Mouse (Mus musculus) embryonic facial prominence, embryonic 11.5 days (tissue): ENCODE results near the gene Olfm2. TPM values are rescaled to one million over a fixed set of nuclear protein-coding genes. Genes with fewer than 3 reads are reported as not detected.

Experiments used
- ATAC-seq: fragments of 200-750 bp; cut with Nextera tagmentation; replicated peaks from 2 replicates; pipeline ENCODE4 v1.8.0; 2017; ENCODE audit warnings: low read depth; ENCODE audit not compliant: insufficient number of reproducible peaks, low FRiP score, low TSS enrichment
- DNase-seq: peaks from one replicate; pipeline ENCODE4 v3.0.0-alpha.2; 2015; ENCODE audit warnings: low spot score
- H3K27ac ChIP-seq: fragments of 300-500 bp; sonication (generic); replicated peaks from 2 replicates; pipeline ENCODE4 v1.5.1; 2014; ENCODE audit warnings: mild to moderate bottlenecking, low read depth, low read length, control low read depth
- H3K27me3 ChIP-seq: fragments of 300-500 bp; sonication (generic); 2 replicates; pipeline ENCODE4 v1.6.1; 2014; ENCODE audit warnings: mild to moderate bottlenecking, low read length, moderate library complexity, mixed read lengths; ENCODE audit not compliant: control insufficient read depth, insufficient read depth
- H3K36me3 ChIP-seq: fragments of 300-500 bp; sonication (generic); replicated peaks from 2 replicates; pipeline ENCODE4 v1.6.1; 2014; ENCODE audit warnings: low read depth, mild to moderate bottlenecking, low read length, moderate library complexity, mixed read lengths; ENCODE audit not compliant: control insufficient read depth, insufficient read depth
- H3K4me1 ChIP-seq: fragments of 300-500 bp; sonication (generic); 2 replicates; pipeline ENCODE4 v1.6.1; 2014; ENCODE audit warnings: low read length, mixed read lengths; ENCODE audit not compliant: control insufficient read depth, insufficient read depth
- H3K4me2 ChIP-seq: fragments of 300-500 bp; sonication (generic); 2 replicates; pipeline ENCODE4 v1.6.1; 2014; ENCODE audit warnings: low read depth, mild to moderate bottlenecking, control low read depth, low read length, moderate library complexity
- H3K4me3 ChIP-seq: fragments of 300-500 bp; sonication (generic); 2 replicates; pipeline ENCODE4 v1.5.1; 2014; ENCODE audit warnings: low read depth, low read length, control low read depth
- H3K9ac ChIP-seq: fragments of 300-500 bp; sonication (generic); replicated peaks from 2 replicates; pipeline ENCODE4 v1.6.1; 2014; ENCODE audit warnings: mild to moderate bottlenecking, control low read depth, low read length
- H3K9me3 ChIP-seq: fragments of 300-500 bp; sonication (generic); replicated peaks from 2 replicates; pipeline ENCODE4 v1.6.1; 2016; ENCODE audit warnings: mild to moderate bottlenecking, low read length, inconsistent platforms, mixed read lengths; ENCODE audit not compliant: control insufficient read depth
- WGBS: fragments of 180-500 bp; shearing (Covaris S2); extraction: QIAGEN DNeasy Blood & Tissue Kit; methylation state at CpG from one replicate; pipeline ENCODE4 v1.1.7; 2014; 5-methylcytosine and 5-hydroxymethylcytosine counted together
- polyA plus RNA-seq: library from polyadenylated mRNA; unstranded; fragments of >200 nt; fragmentation: Nextera tagmentation; extraction: Ambion mirVana; gene quantifications from 2 replicates; pipeline ENCODE4 v1.2.1, GENCODE M21; 2014

The Olfm2 gene
- polyA plus RNA-seq, 1 experiment from 2014 or later, result 11.0 TPM

DNA sequence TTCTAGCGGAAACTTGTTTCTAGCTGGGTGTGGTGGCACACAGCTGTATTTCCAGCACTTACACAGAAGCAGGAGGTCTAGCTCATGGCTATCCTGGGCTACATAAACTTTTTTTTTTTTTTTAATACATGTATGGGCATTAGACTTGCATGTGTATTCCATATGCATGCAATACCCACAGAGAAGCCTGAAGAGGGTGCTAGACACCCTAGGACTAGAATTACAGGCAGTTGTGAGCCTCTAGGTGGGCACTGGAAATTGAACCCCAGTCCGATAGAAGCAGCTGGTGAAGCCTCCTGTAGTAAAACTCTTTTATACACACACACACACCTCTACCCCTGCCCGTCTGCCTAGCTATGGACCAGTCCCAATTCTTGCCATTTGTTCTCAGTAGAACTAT is 92.3 kb downstream of the Olfm2 start:
- WGBS, result 92% methylated on average over 3 of the region's 3 CpGs
- no peak overlapping the region for H3K4me2 ChIP-seq
- no peak for ATAC-seq
- no peak overlapping the region for H3K9ac ChIP-seq
- DNase-seq, result no peak
- H3K36me3 ChIP-seq, result peaks cover 4% of the 10 kb centered on the region
- no peak overlapping the region for H3K4me3 ChIP-seq
- no peaks in the 10 kb centered on the region for H3K9me3 ChIP-seq
- H3K4me1 ChIP-seq, result no peaks in the 10 kb centered on the region
- no peaks in the 10 kb centered on the region for H3K27me3 ChIP-seq
- H3K27ac ChIP-seq, result no peak overlapping the region

DNA sequence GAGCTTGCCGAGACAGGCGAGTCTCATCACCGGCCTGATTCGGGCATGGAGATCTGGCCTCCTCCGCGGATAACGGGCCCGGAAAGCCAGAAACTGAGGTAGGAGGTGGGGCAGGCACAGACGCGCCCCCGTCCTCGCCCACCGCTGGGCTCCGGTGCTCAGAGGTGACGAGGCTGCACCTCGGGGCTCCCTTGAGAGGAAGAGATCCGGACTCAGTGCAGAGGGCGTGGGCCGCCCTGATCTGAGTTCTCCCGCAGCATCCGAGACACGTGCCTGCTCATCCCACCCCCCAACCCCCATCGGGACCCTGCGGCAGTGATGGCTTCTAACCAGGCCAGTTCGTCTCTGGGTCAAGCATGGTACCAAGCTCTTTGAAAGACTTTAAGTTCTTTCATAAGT is 93.9 kb downstream of the Olfm2 start:
- Histone ChIP-seq H3K36me3 (no peaks in the 10 kb centered on the region; the same call in none of the 2 replicates), H3K27me3 (no peaks in the 10 kb centered on the region), H3K9ac (peak overlapping the region; percentile 86), H3K4me2 (peak overlapping the region; percentile 51), H3K27ac (no peak overlapping the region), H3K4me1 (no peaks in the 10 kb centered on the region), H3K4me3 (peak overlapping the region; percentile 95), H3K9me3 (no peaks in the 10 kb centered on the region)
- DNase-seq, result peak; percentile 11
- 0% methylated on average over 25 of the region's 25 CpGs for WGBS
- peak; percentile 15 for ATAC-seq

DNA sequence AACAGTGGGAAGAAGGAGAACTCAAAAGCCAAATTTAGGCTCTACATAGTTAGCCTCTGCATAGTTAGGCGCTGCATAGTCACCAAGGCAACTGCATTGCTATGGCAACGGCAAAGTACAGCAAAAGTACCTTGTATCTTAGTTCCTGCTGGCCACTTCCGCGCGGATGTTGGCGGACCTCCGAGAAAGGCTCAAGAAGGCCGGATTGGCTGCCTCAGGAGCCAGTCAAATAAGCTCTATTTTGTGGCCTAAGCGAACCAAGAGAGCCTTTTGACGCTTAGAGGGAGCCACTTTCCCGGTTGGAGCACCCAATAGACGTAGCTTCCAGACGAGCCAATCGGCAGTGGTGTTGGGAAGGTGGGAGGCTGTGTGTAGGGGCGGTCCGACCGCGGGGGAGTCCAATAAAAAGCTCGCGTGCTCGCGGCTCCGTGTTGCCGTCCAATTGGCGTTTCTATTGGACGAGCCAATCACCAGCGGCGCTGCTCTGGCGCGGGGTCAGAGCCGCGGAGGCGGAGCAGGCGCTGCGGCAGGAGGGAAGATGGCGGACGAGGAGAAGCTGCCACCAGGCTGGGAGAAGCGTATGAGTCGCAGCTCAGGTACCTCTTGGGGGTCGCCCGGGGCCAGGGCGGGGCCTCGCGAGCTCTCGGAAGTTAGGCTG is 94.4 kb downstream of the Olfm2 start, which contains the start of gene Pin1:
Pin1 (plus strand) TSS at position 494 of the 658 bp plus-strand sequence.
- H3K4me2 ChIP-seq, result peak within 1 kb of the TSS; percentile 51
- peak; percentile 100 for ATAC-seq
- H3K9me3 ChIP-seq, result no peaks in the 10 kb centered on the region
- no peaks in the 10 kb centered on the region; the same call in none of the 2 replicates for H3K36me3 ChIP-seq
- H3K9ac ChIP-seq, result peak within 1 kb of the TSS; percentile 86
- H3K4me3 ChIP-seq, result peak within 1 kb of the TSS; percentile 95
- no peaks in the 10 kb centered on the region for H3K27me3 ChIP-seq
- peak; percentile 99 for DNase-seq
- H3K27ac ChIP-seq, result no peak within 1 kb of the TSS
- under 1% methylated on average over 45 of the region's 45 CpGs for WGBS
- H3K4me1 ChIP-seq, result no peaks in the 10 kb centered on the region

- no peaks in the 10 kb centered on the region; the same call in 1 of the 2 replicates for H3K36me3 ChIP-seq
- DNase-seq (no peak), ATAC-seq (no peak)
- no peaks in the 10 kb centered on the region for H3K27me3 ChIP-seq
- peaks cover 3% of the 10 kb centered on the region; the same call in 1 of the 2 replicates for H3K4me1 ChIP-seq
- 0 out of 2 replicates have a peak overlapping the region, but pooled peaks have one; percentile 17 for H3K27ac ChIP-seq
- 4% methylated on average over 17 of the region's 17 CpGs for WGBS
- peak overlapping the region; percentile 83 for H3K4me3 ChIP-seq
- peak overlapping the region; percentile 83 for H3K9ac ChIP-seq
- H3K9me3 ChIP-seq, result no peaks in the 10 kb centered on the region
- peak overlapping the region; percentile 92 for H3K4me2 ChIP-seq
Observed at GRCm38 (mm10) chr9:20645121-20645520, 101.0 kb downstream of the Olfm2 start.

DNA sequence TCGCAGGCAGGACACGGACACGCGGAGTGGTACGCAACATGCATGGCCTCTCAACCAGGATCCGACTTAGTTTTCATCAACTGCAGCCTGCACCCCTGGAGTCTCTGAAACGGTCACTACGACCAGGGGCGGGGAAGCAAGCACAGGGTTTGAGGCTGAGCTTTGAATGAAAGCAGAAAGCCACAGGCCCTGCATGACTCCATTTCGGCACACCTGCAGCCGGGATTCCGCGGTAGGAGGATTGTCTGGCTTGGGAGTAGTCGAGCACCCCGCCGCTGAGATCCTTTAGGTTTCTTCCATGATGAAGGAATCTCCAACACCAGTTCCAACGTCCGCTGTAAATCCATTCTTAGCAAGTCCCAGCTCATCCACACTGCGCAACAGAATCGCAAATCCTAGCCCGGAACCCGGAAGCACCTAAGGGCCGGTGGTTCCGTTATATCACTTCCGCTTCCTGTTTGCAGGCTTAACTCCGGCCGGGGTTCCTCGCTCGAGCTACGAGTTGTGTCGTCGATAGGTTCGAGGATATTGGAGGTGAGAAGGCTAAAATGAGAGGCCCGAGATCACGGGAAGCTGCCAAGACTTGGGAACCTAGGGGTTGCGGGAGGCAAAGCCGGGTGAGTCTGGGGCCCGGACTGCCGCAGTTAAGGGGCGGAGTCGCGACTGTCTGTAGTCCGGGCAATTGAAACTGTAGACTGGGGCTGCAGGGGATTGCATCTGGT is 101.6 kb downstream of the Olfm2 start, which contains the start of gene Fbxl12:
Fbxl12 (minus strand) TSS at position 408 of the 722 bp plus-strand sequence.
- H3K4me1 ChIP-seq, result peaks cover 3% of the 10 kb centered on the region; the same call in 1 of the 2 replicates
- WGBS, result under 1% methylated on average over 43 of the region's 43 CpGs
- H3K9ac ChIP-seq, result peak within 1 kb of the TSS; percentile 83
- H3K36me3 ChIP-seq, result no peaks in the 10 kb centered on the region; the same call in 1 of the 2 replicates
- ATAC-seq, result no peak
- no peaks in the 10 kb centered on the region for H3K9me3 ChIP-seq
- H3K4me2 ChIP-seq, result peak within 1 kb of the TSS; percentile 92
- no peaks in the 10 kb centered on the region for H3K27me3 ChIP-seq
- DNase-seq, result peak; percentile 92
- H3K27ac ChIP-seq, result 0 out of 2 replicates have a peak within 1 kb of the TSS, but pooled peaks have one; percentile 17
- H3K4me3 ChIP-seq, result peak within 1 kb of the TSS; percentile 83

DNA sequence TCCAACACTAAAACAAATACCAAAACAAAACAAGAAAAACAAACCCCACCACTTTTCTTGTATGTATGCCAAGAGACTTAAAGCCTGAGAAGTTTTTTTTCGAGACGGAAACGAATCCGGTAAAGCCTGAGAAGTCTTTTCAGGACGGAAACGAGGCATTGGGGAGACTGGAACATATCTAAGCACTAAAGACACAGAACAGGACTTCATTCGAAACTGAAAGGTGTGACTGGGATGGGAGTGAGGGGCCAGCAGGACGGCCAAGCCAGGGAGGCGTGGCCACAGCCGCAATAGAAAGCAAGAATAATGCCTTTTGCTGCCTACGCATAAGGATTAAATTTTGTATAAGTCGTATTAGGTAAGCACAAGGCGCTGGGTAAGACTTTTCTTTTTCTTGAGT is 102.4 kb downstream of the Olfm2 start:
- Histone ChIP-seq H3K9me3 (no peaks in the 10 kb centered on the region), H3K4me2 (peak overlapping the region; percentile 92), H3K27me3 (no peaks in the 10 kb centered on the region), H3K4me3 (peak overlapping the region; percentile 83), H3K4me1 (peaks cover 3% of the 10 kb centered on the region; the same call in 1 of the 2 replicates), H3K27ac (no peak overlapping the region), H3K36me3 (no peaks in the 10 kb centered on the region; the same call in none of the 2 replicates), H3K9ac (peak overlapping the region; percentile 83)
- DNase-seq (no peak), ATAC-seq (no peak)
- WGBS, result 10% methylated on average over 13 of the region's 13 CpGs

DNA sequence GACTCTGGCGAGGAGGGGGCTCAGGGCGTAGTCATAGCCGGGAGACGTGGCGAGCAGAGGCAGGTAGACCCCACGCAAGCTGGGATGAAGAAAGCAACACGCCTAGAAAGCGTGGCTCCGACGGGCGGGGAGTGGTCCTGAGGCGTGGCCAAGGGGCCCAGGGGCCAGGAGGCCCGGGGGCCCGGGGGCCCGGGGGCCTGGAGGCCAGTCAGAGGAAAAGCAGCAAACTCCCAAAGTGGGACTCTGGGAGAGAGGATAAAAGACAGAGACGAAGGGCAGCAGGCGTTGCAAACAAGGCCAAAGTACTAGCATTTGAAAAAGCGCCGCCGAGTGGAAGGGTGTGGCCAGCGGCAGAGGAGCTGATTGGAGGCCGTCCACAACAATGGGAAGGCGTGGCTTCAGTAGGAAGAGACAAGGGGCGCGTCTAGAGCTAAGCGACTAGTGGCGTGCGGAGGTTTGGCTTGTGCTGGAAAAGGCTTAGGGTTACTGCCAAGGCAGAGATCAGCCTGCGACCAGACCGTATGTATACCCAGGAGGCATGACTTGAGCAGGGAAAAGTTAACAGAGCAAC is 103.2 kb downstream of the Olfm2 start:
- Histone ChIP-seq H3K9me3 (no peaks in the 10 kb centered on the region), H3K36me3 (peaks cover 4% of the 10 kb centered on the region), H3K27ac (peak overlapping the region; percentile 81), H3K27me3 (no peaks in the 10 kb centered on the region), H3K9ac (peak overlapping the region; percentile 83), H3K4me3 (peak overlapping the region; percentile 83), H3K4me2 (peak overlapping the region; percentile 92), H3K4me1 (peaks cover 3% of the 10 kb centered on the region; the same call in 1 of the 2 replicates)
- peak; percentile 93 for DNase-seq
- ATAC-seq, result peak; percentile 78
- WGBS, result under 1% methylated on average over 30 of the region's 30 CpGs
